ENCODE assay signal across 41 mouse cellular contexts in genomic region chr11:100369822-100370221, GRCm38 (mm10). TPM values are rescaled to one million over a fixed set of nuclear protein-coding genes. Genes with fewer than 3 reads are reported as not detected.
DNase-seq lines count a peak whose midpoint lies in the region; ATAC-seq lines count a peak whose summit lies in the region.
"Had no signal": no experiment of that assay in that cellular context is flagged by ENCODE, and none has a peak within 500 bp of the region (broad histone marks: within the 10 kb centered on the region; RNA-seq: fewer than 3 reads in every experiment).

No protein-coding gene starts in this region.

- DNase-seq in cerebellum, adult 9-11 months: peak; percentile 73
- DNase-seq in cerebellum, postnatal 25 days: peak; percentile 60 to 67
- DNase-seq in thymus, postnatal 36 days: no peak
- DNase-seq: adrenal gland, postnatal 25 days; B cell, adult 2 months; kidney, adult 11 months; kidney, postnatal 14 days; liver; lung, adult 2 months; lung, postnatal 10 days; right cerebral cortex, adult 18-20 months; right cerebral cortex, postnatal 4 days; thymus, adult 18-20 months; thymus, postnatal 4 days had no signal

- H3K4me2 ChIP-seq in heart, embryonic 13.5 days: no peak overlapping the region
- H3K4me2 ChIP-seq in heart, embryonic 11.5 days: no peak overlapping the region
- H3K4me2 ChIP-seq: embryonic facial prominence, embryonic 13.5 days; heart, embryonic 15.5 days; hindbrain, embryonic 15.5 days had no signal

- H3K27me3 ChIP-seq in heart, embryonic 13.5 days (replicated peaks): no peaks in the 10 kb centered on the region
- no peaks in the 10 kb centered on the region for H3K27me3 ChIP-seq in heart, embryonic 11.5 days (ENCODE audit: control insufficient read depth, insufficient read depth, low read length)
- H3K27me3 ChIP-seq: embryonic facial prominence, embryonic 13.5 days; heart, embryonic 15.5 days; hindbrain, embryonic 15.5 days had no signal

- 0 out of 2 replicates have a peak overlapping the region, but pooled peaks have one; percentile 21 for H3K9ac ChIP-seq in heart, embryonic 13.5 days
- H3K9ac ChIP-seq in heart, embryonic 11.5 days (ENCODE audit: low read depth, low read length): no peak overlapping the region
- H3K9ac ChIP-seq: embryonic facial prominence, embryonic 13.5 days; heart, embryonic 15.5 days; hindbrain, embryonic 15.5 days; liver, embryonic 14.5 days had no signal

- peaks cover 13% of the 10 kb centered on the region for H3K4me1 ChIP-seq in heart, embryonic 13.5 days
- H3K4me1 ChIP-seq in heart, embryonic 11.5 days (ENCODE audit: control insufficient read depth, insufficient read depth, low read length): no peaks in the 10 kb centered on the region
- H3K4me1 ChIP-seq: embryonic facial prominence, embryonic 13.5 days; hindbrain, embryonic 15.5 days had no signal

- no peak overlapping the region for H3K4me3 ChIP-seq in heart, embryonic 13.5 days
- no peak overlapping the region for H3K4me3 ChIP-seq in heart, embryonic 11.5 days (ENCODE audit: low read depth, low read length)
- H3K4me3 ChIP-seq: embryonic facial prominence, embryonic 13.5 days; forebrain, embryonic 10.5 days; heart, embryonic 15.5 days; hindbrain, embryonic 10.5 days; hindbrain, embryonic 15.5 days had no signal

- no peaks in the 10 kb centered on the region for H3K9me3 ChIP-seq in heart, embryonic 13.5 days
- no peaks in the 10 kb centered on the region for H3K9me3 ChIP-seq in heart, embryonic 11.5 days (replicated peaks; ENCODE audit: control insufficient read depth, low read length)
- H3K9me3 ChIP-seq: embryonic facial prominence, embryonic 13.5 days; forebrain, embryonic 10.5 days; heart, embryonic 15.5 days; hindbrain, embryonic 10.5 days; hindbrain, embryonic 15.5 days had no signal

- no peak for ATAC-seq in cerebellum, adult (ENCODE audit: insufficient number of reproducible peaks, low FRiP score, low TSS enrichment)
- ATAC-seq in heart, embryonic 13.5 days (ENCODE audit: extremely low read depth, insufficient number of reproducible peaks, low FRiP score, low TSS enrichment): no peak
- no peak for ATAC-seq in heart, embryonic 11.5 days (replicated peaks; ENCODE audit: insufficient number of reproducible peaks, low FRiP score, low TSS enrichment)
- ATAC-seq in granulocyte monocyte progenitor cell, adult 5-6 weeks (replicated peaks; ENCODE audit: poor library complexity, severe bottlenecking): 0 out of 2 replicates have a peak, but pooled peaks have one; percentile 34
- ATAC-seq: forebrain, embryonic 16.5 days; inflammation-experienced regulatory T-cells, adult 6 months; midbrain, embryonic 16.5 days had no signal

- peaks cover 62% of the 10 kb centered on the region for H3K36me3 ChIP-seq in heart, embryonic 13.5 days
- H3K36me3 ChIP-seq in heart, embryonic 11.5 days (ENCODE audit: control insufficient read depth, insufficient read depth, low read length): peaks cover 20% of the 10 kb centered on the region

- H3K27ac ChIP-seq in heart, embryonic 13.5 days (replicated peaks): no peak overlapping the region
- H3K27ac ChIP-seq in heart, embryonic 11.5 days (ENCODE audit: low read depth, low read length): no peak overlapping the region
- H3K27ac ChIP-seq: embryonic facial prominence, embryonic 13.5 days; forebrain, embryonic 10.5 days; heart, embryonic 15.5 days; hindbrain, embryonic 10.5 days; hindbrain, embryonic 15.5 days; liver, embryonic 14.5 days; macrophage; stomach, postnatal 0 days had no signal

- 50% methylated on average over 8 of the region's 8 CpGs for WGBS in heart, embryonic 13.5 days
- 57% methylated on average over 8 of the region's 8 CpGs for WGBS in heart, embryonic 11.5 days (ENCODE audit: insufficient replicate concordance)

RNA-seq across cellular contexts. Expression of gene Hap1, which starts 13.9 kb away (rescaled TPM):
- 8.0 and 9.3 TPM in 2 replicates for polyA plus RNA-seq in heart, embryonic 13.5 days (2015; fragmentation: Nextera tagmentation; extraction: Ambion mirVana)
- polyA plus RNA-seq in heart, embryonic 11.5 days (2014; fragmentation: Nextera tagmentation; extraction: Ambion mirVana): 3.0 and 3.4 TPM in 2 replicates
- not detected in 2 replicates for total RNA-seq in granulocyte monocyte progenitor cell, adult 5-6 weeks (2014; fragmentation: Nextera tagmentation)
- not detected in 2 replicates for total RNA-seq in granulocyte monocyte progenitor cell, adult 5-6 weeks (2017)
- polyA plus RNA-seq: macrophage had no signal

RNA-seq across cellular contexts. Expression of gene Jup, which starts 27.7 kb away (rescaled TPM):
- polyA plus RNA-seq in heart, embryonic 13.5 days (2015; fragmentation: Nextera tagmentation; extraction: Ambion mirVana): 107 and 111 TPM in 2 replicates
- polyA plus RNA-seq in heart, embryonic 11.5 days (2014; fragmentation: Nextera tagmentation; extraction: Ambion mirVana): 72.2 and 80.6 TPM in 2 replicates
- 4.8 and 6.7 TPM in 2 replicates for total RNA-seq in granulocyte monocyte progenitor cell, adult 5-6 weeks (2014; fragmentation: Nextera tagmentation)
- total RNA-seq in granulocyte monocyte progenitor cell, adult 5-6 weeks (2017): 1.4 and 4.2 TPM in 2 replicates

RNA-seq across cellular contexts. Expression of gene Gast, which starts 35.6 kb away (rescaled TPM):
- polyA plus RNA-seq in heart, embryonic 13.5 days (2015; fragmentation: Nextera tagmentation; extraction: Ambion mirVana): not detected in 2 replicates
- polyA plus RNA-seq in heart, embryonic 11.5 days (2014; fragmentation: Nextera tagmentation; extraction: Ambion mirVana): not detected in 2 replicates
- not detected in 2 replicates for total RNA-seq in granulocyte monocyte progenitor cell, adult 5-6 weeks (2014; fragmentation: Nextera tagmentation)
- total RNA-seq in granulocyte monocyte progenitor cell, adult 5-6 weeks (2017): not detected in 2 replicates
- total RNA-seq: adrenal gland, adult 18-20 months; adrenal gland, postnatal 25 days; gastrocnemius, adult 8-10 months; layer of hippocampus, adult 18-20 months; layer of hippocampus, postnatal 10 days; left cerebral cortex, adult 18-20 months; left cerebral cortex, postnatal 14 days; neutrophil, adult 5-6 weeks had no signal
- polyA plus RNA-seq: forebrain, embryonic 10.5 days; forebrain, embryonic 16.5 days; gonadal fat pad, adult 2 months; heart, embryonic 15.5 days; inflammation-experienced regulatory T-cells, adult 6 months; kidney, embryonic 14.5 days; limb, embryonic 11.5 days; liver, embryonic 14.5 days; lung, adult 2 months; macrophage; neural tube, embryonic 11.5 days; spleen, adult 2 months had no signal

RNA-seq across cellular contexts. Expression of gene P3h4, which starts 44.8 kb away (rescaled TPM):
- 62.9 and 63.5 TPM in 2 replicates for polyA plus RNA-seq in heart, embryonic 13.5 days (2015; fragmentation: Nextera tagmentation; extraction: Ambion mirVana)
- 67.2 and 70.6 TPM in 2 replicates for polyA plus RNA-seq in heart, embryonic 11.5 days (2014; fragmentation: Nextera tagmentation; extraction: Ambion mirVana)
- not detected in 2 replicates for total RNA-seq in granulocyte monocyte progenitor cell, adult 5-6 weeks (2014; fragmentation: Nextera tagmentation)
- total RNA-seq in granulocyte monocyte progenitor cell, adult 5-6 weeks (2017): 0.26 TPM in 1 of 2 replicates, not detected in the other
- total RNA-seq: neutrophil, adult 5-6 weeks had no signal

RNA-seq across cellular contexts. Expression of gene Fkbp10, which starts 45.7 kb away (rescaled TPM):
- 112 and 119 TPM in 2 replicates for polyA plus RNA-seq in heart, embryonic 13.5 days (2015; fragmentation: Nextera tagmentation; extraction: Ambion mirVana)
- 89.3 and 107 TPM in 2 replicates for polyA plus RNA-seq in heart, embryonic 11.5 days (2014; fragmentation: Nextera tagmentation; extraction: Ambion mirVana)
- total RNA-seq in granulocyte monocyte progenitor cell, adult 5-6 weeks (2014; fragmentation: Nextera tagmentation): not detected in 2 replicates
- not detected in 2 replicates for total RNA-seq in granulocyte monocyte progenitor cell, adult 5-6 weeks (2017)
- total RNA-seq: neutrophil, adult 5-6 weeks had no signal
- polyA plus RNA-seq: macrophage had no signal

Comparison
In these comparisons a context has a peak if more than half of its experiments do, and no peak if none do; other contexts are left out.
1. DNase-seq: peak in cerebellum, adult 9-11 months (single experiment) and cerebellum, postnatal 25 days (2 of 2); none in thymus, postnatal 36 days (0 of 2).